Comparison of ENCODE assay signal across 25 mouse cellular contexts in genomic region chr12:17539041-17539440, GRCm38 (mm10). TPM values are rescaled to one million over a fixed set of nuclear protein-coding genes. Genes with fewer than 3 reads are reported as not detected.
DNase-seq lines count a peak whose midpoint lies in the region; ATAC-seq and TF ChIP-seq lines count a peak whose summit lies in the region.
"Had no signal": no experiment of that assay in that cellular context is flagged by ENCODE, and none has a peak within 500 bp of the region (broad histone marks: within the 10 kb centered on the region; RNA-seq: fewer than 3 reads in every experiment).

No protein-coding gene starts in this region.

- DNase-seq in MEL (ENCODE audit: low read depth, low spot score), result peak; percentile 65
- peak; percentile 52 for DNase-seq in c-Kit-positive CD71-positive TER-119-positive erythroid progenitor cells, embryonic 14.5 days (ENCODE audit: low spot score)
- no peak for DNase-seq in liver, embryonic 11.5 days (ENCODE audit: low spot score)
- no peak for DNase-seq in liver, postnatal 0 days
- no peak for DNase-seq in testis, postnatal 14 days (ENCODE audit: low spot score)
- no peak for DNase-seq in left cerebral cortex, adult 11 months (ENCODE audit: low spot score)
- no peak for DNase-seq in gastrocnemius, postnatal 10 days
- DNase-seq: adrenal gland, adult 2 months; cerebellum, adult 2 months; cerebellum, postnatal 25 days; embryo, embryonic 11 days; forebrain, postnatal 0 days; heart, postnatal 36 days; kidney, adult 2 months; kidney, postnatal 10 days; lung, postnatal 4 days; retina, postnatal 1 day had no signal

- no peaks in the 10 kb centered on the region for H3K9me3 ChIP-seq in MEL (replicated peaks; ENCODE audit: insufficient read depth, low read length)
- no peaks in the 10 kb centered on the region for H3K9me3 ChIP-seq in liver, embryonic 11.5 days (ENCODE audit: control insufficient read depth, low read length)
- H3K9me3 ChIP-seq in liver, postnatal 0 days (ENCODE audit: low read length), result no peaks in the 10 kb centered on the region
- H3K9me3 ChIP-seq: embryonic facial prominence, embryonic 13.5 days; heart, embryonic 15.5 days; hindbrain, embryonic 13.5 days; midbrain, embryonic 10.5 days; neural tube, embryonic 13.5 days had no signal

- H3K36me3 ChIP-seq in MEL (ENCODE audit: control insufficient read depth in 1 of 2, insufficient read depth in 2 of 2, low read length in 2 of 2), result peaks cover 0 to 44% of the 10 kb centered on the region in 2 experiments; a peak in 2 of 4 replicates
- no peaks in the 10 kb centered on the region for H3K36me3 ChIP-seq in liver, embryonic 11.5 days (ENCODE audit: control insufficient read depth, insufficient read depth, low read length)
- no peaks in the 10 kb centered on the region for H3K36me3 ChIP-seq in liver, postnatal 0 days (replicated peaks; ENCODE audit: insufficient read depth, low read length)
- H3K36me3 ChIP-seq: embryonic facial prominence, embryonic 13.5 days; heart, embryonic 15.5 days; hindbrain, embryonic 13.5 days; midbrain, embryonic 10.5 days; neural tube, embryonic 13.5 days had no signal

- peaks cover 21 to 49% of the 10 kb centered on the region in 2 experiments for H3K4me1 ChIP-seq in MEL (ENCODE audit: control insufficient read depth in 1 of 2, insufficient read depth in 2 of 2, low read length in 2 of 2)
- H3K4me1 ChIP-seq in liver, embryonic 11.5 days (replicated peaks; ENCODE audit: control insufficient read depth, insufficient read depth, low read length), result peaks cover 33% of the 10 kb centered on the region
- peaks cover 40% of the 10 kb centered on the region for H3K4me1 ChIP-seq in liver, postnatal 0 days (ENCODE audit: insufficient read depth)
- H3K4me1 ChIP-seq: heart, embryonic 15.5 days; hindbrain, embryonic 13.5 days had no signal

- peak in 1 of 2 experiments; percentile 46; a peak in 1 of 4 replicates for TF ChIP-seq POLR2A in MEL (IDR thresholded peaks at IDR 0.05; ENCODE audit: control insufficient read depth in 1 of 2, insufficient read depth in 1 of 2, low read depth in 1 of 2, low read length in 2 of 2, poor library complexity in 1 of 2)

- peak overlapping the region; percentile 65 for H3K4me2 ChIP-seq in liver, embryonic 11.5 days
- peak overlapping the region; percentile 72 for H3K4me2 ChIP-seq in liver, postnatal 0 days (ENCODE audit: low read depth, low read length)
- H3K4me2 ChIP-seq: embryonic facial prominence, embryonic 13.5 days; heart, embryonic 15.5 days; hindbrain, embryonic 13.5 days; neural tube, embryonic 13.5 days had no signal

- H3K9ac ChIP-seq in MEL (ENCODE audit: control insufficient read depth, low read depth, low read length, poor library complexity, severe bottlenecking), result peak overlapping the region; percentile 58
- H3K9ac ChIP-seq in liver, embryonic 11.5 days (ENCODE audit: low read depth, low read length), result peak overlapping the region; percentile 25
- H3K9ac ChIP-seq in liver, postnatal 0 days (replicated peaks), result peak overlapping the region; percentile 62
- H3K9ac ChIP-seq: embryonic facial prominence, embryonic 13.5 days; forebrain, postnatal 0 days; heart, embryonic 15.5 days; hindbrain, embryonic 13.5 days; neural tube, embryonic 13.5 days had no signal

- no peaks in the 10 kb centered on the region for H3K27me3 ChIP-seq in MEL (ENCODE audit: control insufficient read depth in 1 of 2, insufficient read depth in 2 of 2, low read length in 2 of 2)
- H3K27me3 ChIP-seq in liver, embryonic 11.5 days (replicated peaks; ENCODE audit: control insufficient read depth, insufficient read depth, low read length), result no peaks in the 10 kb centered on the region
- no peaks in the 10 kb centered on the region for H3K27me3 ChIP-seq in liver, postnatal 0 days (ENCODE audit: insufficient read depth, low read length)
- H3K27me3 ChIP-seq: embryonic facial prominence, embryonic 13.5 days; heart, embryonic 15.5 days; hindbrain, embryonic 13.5 days; neural tube, embryonic 13.5 days had no signal

- H3K79me2 ChIP-seq in MEL (ENCODE audit: control insufficient read depth, insufficient read depth, low read length, poor library complexity), result peaks cover 1% of the 10 kb centered on the region; the same call in 1 of the 2 replicates

- H3K4me3 ChIP-seq in MEL (ENCODE audit: control insufficient read depth in 1 of 2, insufficient read depth in 1 of 2, low read depth in 2 of 2, low read length in 2 of 2), result peak overlapping the region; percentile 27 to 38
- H3K4me3 ChIP-seq in liver, embryonic 11.5 days (ENCODE audit: low read depth, low read length), result 0 out of 2 replicates have a peak overlapping the region, but pooled peaks have one; percentile 5
- H3K4me3 ChIP-seq in liver, postnatal 0 days (ENCODE audit: low read depth, low read length), result peak overlapping the region; percentile 42
- H3K4me3 ChIP-seq: embryonic facial prominence, embryonic 13.5 days; heart, embryonic 15.5 days; hindbrain, embryonic 13.5 days; midbrain, embryonic 10.5 days; myocyte; neural tube, embryonic 13.5 days had no signal

- H3K27ac ChIP-seq in MEL (ENCODE audit: control insufficient read depth, low read depth, low read length), result peak overlapping the region; percentile 94
- peak overlapping the region; percentile 72 for H3K27ac ChIP-seq in liver, embryonic 11.5 days (ENCODE audit: low read depth, low read length)
- peak overlapping the region; percentile 83 for H3K27ac ChIP-seq in liver, postnatal 0 days (ENCODE audit: low read depth)
- H3K27ac ChIP-seq: embryonic facial prominence, embryonic 13.5 days; heart, embryonic 15.5 days; hindbrain, embryonic 13.5 days; midbrain, embryonic 10.5 days; neural tube, embryonic 13.5 days had no signal

- no peak for TF ChIP-seq CTCF in MEL (IDR thresholded peaks at IDR 0.05 in 2 of 3, conservative IDR thresholded peaks at IDR 0.05 in 1 of 3; ENCODE audit: control insufficient read depth in 1 of 3, insufficient read depth in 1 of 3, low read depth in 2 of 3, low read length in 3 of 3, poor library complexity in 1 of 3, severe bottlenecking in 1 of 3)
- no peak for TF ChIP-seq CTCF in liver, postnatal 0 days (IDR thresholded peaks at IDR 0.05; ENCODE audit: low read depth)

- TF ChIP-seq RAD21 in MEL (IDR thresholded peaks at IDR 0.05; ENCODE audit: low read depth, low read length), result no peak

- 37% methylated on average over 6 of the region's 6 CpGs for WGBS in liver, embryonic 11.5 days
- WGBS in liver, postnatal 0 days (ENCODE audit: insufficient replicate concordance), result 54% methylated on average over 6 of the region's 6 CpGs

- ATAC-seq in liver, embryonic 11.5 days (replicated peaks; ENCODE audit: low FRiP score), result peak; percentile 66
- ATAC-seq in liver, postnatal 0 days, result no peak
- ATAC-seq: forebrain, postnatal 0 days; midbrain, embryonic 16.5 days; Patski had no signal

- TF ChIP-seq EP300 in MEL (IDR thresholded peaks at IDR 0.05; ENCODE audit: low read depth in 1 of 2, low read length in 2 of 2), result peak; percentile 95 to 96
- peak; percentile 61 for TF ChIP-seq EP300 in liver, postnatal 0 days (IDR thresholded peaks at IDR 0.05; ENCODE audit: low read depth)

TF ChIP-seq in MEL, 35 proteins besides CTCF, POLR2A, EP300 and RAD21:
- TF ChIP-seq MYB (IDR thresholded peaks at IDR 0.05; ENCODE audit: low read depth, low read length) (peak; percentile 84), CHD1 (IDR thresholded peaks at IDR 0.05; ENCODE audit: low read depth, low read length) (no peak), GABPA (IDR thresholded peaks at IDR 0.05; ENCODE audit: low read depth, low read length) (no peak), GATA1 (IDR thresholded peaks at IDR 0.05; ENCODE audit: low read depth, low read length) (peak; percentile 93), NELFE (IDR thresholded peaks at IDR 0.05; ENCODE audit: low read depth, low read length) (peak; percentile 28; the same call in 1 of the 2 replicates), MYC (IDR thresholded peaks at IDR 0.05; ENCODE audit: low read depth, low read length) (0 out of 2 replicates have a peak, but pooled peaks have one; percentile 28), BHLHE40 (IDR thresholded peaks at IDR 0.05; ENCODE audit: borderline replicate concordance, low read depth, low read length) (peak; percentile 56; the same call in 1 of the 2 replicates), JUND (IDR thresholded peaks at IDR 0.05; ENCODE audit: low read depth, low read length) (no peak), ZNF384 (IDR thresholded peaks at IDR 0.05; ENCODE audit: low read depth, low read length) (peak; percentile 18; the same call in 1 of the 2 replicates), POLR2AphosphoS2 (IDR thresholded peaks at IDR 0.05; ENCODE audit: low read length) (peak; percentile 56), ETS1 (IDR thresholded peaks at IDR 0.05; ENCODE audit: low read depth, low read length) (peak; percentile 94), MAFK (IDR thresholded peaks at IDR 0.05; ENCODE audit: borderline replicate concordance, low read depth, low read length) (0 out of 2 replicates have a peak, but pooled peaks have one; percentile 22), SIN3A (IDR thresholded peaks at IDR 0.05; ENCODE audit: low read length) (peak; percentile 79), MXI1 (IDR thresholded peaks at IDR 0.05; ENCODE audit: low read depth, low read length) (peak; percentile 58; the same call in 1 of the 2 replicates), TBP (IDR thresholded peaks at IDR 0.05; ENCODE audit: low read depth, low read length) (0 out of 2 replicates have a peak, but pooled peaks have one; percentile 43), E2F4 (IDR thresholded peaks at IDR 0.05; ENCODE audit: borderline replicate concordance, low read depth, low read length) (no peak), ZC3H11A (IDR thresholded peaks at IDR 0.05; ENCODE audit: low read depth, low read length) (no peak), USF1 (IDR thresholded peaks at IDR 0.05; ENCODE audit: low read depth, low read length) (peak; percentile 63), TAL1 (IDR thresholded peaks at IDR 0.05; ENCODE audit: low read length) (peak; percentile 70), RCOR1 (IDR thresholded peaks at IDR 0.05; ENCODE audit: low read depth, low read length) (peak; percentile 88), MAZ (IDR thresholded peaks at IDR 0.05; ENCODE audit: low read depth, low read length) (peak; percentile 81), SMC3 (IDR thresholded peaks at IDR 0.05; ENCODE audit: low read depth, low read length) (no peak), MAX (IDR thresholded peaks at IDR 0.05; ENCODE audit: low read length) (peak; percentile 63), TCF12 (IDR thresholded peaks at IDR 0.05; ENCODE audit: low read depth, low read length) (peak; percentile 94)

RNA-seq across cellular contexts. Expression of gene Odc1, which starts 5.6 kb away (rescaled TPM):
- total RNA-seq in MEL (2012; rRNA removed), result 591 and 677 TPM in 2 replicates
- polyA plus RNA-seq in MEL (2012; ENCODE audit: insufficient read depth in 1 of 2, insufficient read length in 2 of 2, low read depth in 1 of 2, low replicate concordance in 2 of 2, missing spikeins in 1 of 2), result 100 to 1,000 TPM; 639 to 720 TPM
- 446 and 497 TPM in 2 replicates for polyA plus RNA-seq in liver, embryonic 11.5 days (2014; fragmentation: Nextera tagmentation; extraction: Ambion mirVana)
- polyA plus RNA-seq in liver, postnatal 0 days (2015; fragmentation: Nextera tagmentation; extraction: Ambion mirVana), result 158 and 161 TPM in 2 replicates
- total RNA-seq in gastrocnemius, postnatal 10 days (2021), result 10 to 100 TPM; 91.5 to 93.1 TPM

Comparison
In these comparisons a context has a peak if more than half of its experiments do, and no peak if none do; other contexts are left out.
1. DNase-seq: peak in MEL (single experiment) and c-Kit-positive CD71-positive TER-119-positive erythroid progenitor cells, embryonic 14.5 days (single experiment); none in liver, embryonic 11.5 days (single experiment), liver, postnatal 0 days (single experiment), testis, postnatal 14 days (single experiment), left cerebral cortex, adult 11 months (single experiment) and gastrocnemius, postnatal 10 days (single experiment).
2. Peak in every context shown above with its lines, with median percentiles within 50 percentile points of each other: H3K27ac ChIP-seq, H3K4me3 ChIP-seq and H3K9ac ChIP-seq.